Mouse (Mus musculus): Measurements from ENCODE around the gene Cdc42se2. TPM values are rescaled to one million over a fixed set of nuclear protein-coding genes. Genes with fewer than 3 reads are reported as not detected.

The Cdc42se2 gene
- 91.3 and 126 TPM in 2 replicates for polyA plus RNA-seq (2021; fragmentation: Nextera tagmentation)
- long read RNA-seq, experiment 1, transcript Cdc42se2-201 (6 exons, 3,069 nt): major isoform, 1,258 of 1,592 reads
- long read RNA-seq, experiment 1, partial matches to known transcripts: 71 of 1,592 reads
- long read RNA-seq, experiment 1, other reads (novel, unspliced or antisense): 263 of 1,592 reads
- long read RNA-seq, experiment 2, transcript Cdc42se2-201 (6 exons, 3,069 nt): major isoform, 120 of 201 reads
- long read RNA-seq, experiment 2, partial matches to known transcripts: 13 of 201 reads
- long read RNA-seq, experiment 2, other reads (novel, unspliced or antisense): 65 of 201 reads

DNA sequence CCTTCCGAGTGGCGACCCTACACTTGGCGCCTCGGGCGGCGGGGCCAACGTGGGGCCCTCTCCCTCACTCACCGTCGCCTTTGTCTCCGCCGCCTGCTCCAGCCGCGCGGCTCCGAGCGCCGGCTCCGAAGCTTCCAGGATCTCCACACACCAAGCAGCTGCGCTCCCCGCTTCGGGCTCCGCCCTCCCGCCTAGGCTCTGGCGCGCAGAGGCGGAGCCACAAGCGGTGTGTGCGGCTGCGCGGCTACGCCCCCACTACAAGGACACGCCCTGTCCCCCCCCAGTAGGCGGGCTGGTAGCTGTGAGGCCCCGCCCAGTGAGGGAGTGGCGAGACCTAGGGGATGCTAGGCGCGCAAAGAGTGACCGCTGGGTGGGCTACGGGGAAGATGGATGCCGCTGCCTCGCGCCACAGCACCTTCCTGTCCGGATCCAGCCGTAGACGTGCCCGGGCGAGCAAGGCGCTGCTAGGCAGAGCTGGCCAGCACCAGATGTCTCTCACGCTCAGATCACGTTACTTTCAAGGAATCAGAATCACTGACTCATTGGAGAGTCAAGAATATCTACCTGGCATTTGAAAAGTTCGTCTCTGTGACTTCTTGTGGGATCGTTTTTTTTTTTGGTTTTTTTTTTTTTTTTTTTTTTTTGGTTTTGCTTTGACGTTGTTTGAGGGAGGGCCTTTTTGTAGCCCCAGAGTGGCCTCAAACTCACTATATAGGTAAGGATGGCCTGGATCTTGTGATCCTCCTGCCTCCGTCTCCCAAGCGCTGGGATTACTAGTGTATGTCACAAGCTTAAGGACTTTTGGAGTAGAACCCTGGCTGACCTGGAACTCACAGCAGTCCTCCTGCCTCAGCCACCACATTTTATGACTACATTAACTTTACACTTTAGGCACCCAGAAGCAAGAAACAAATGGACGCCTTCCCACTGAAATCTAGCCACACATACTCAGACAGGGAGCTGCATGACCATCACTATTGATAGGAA lies at the start of gene Cdc42se2:
Cdc42se2 (minus strand) TSS at position 188 of the 987 bp plus-strand sequence.

Other genes with a start within 250 kb of the Cdc42se2 start
- 12.5 and 13.9 TPM in 2 replicates for gene Lyrm7, start 73.2 kb upstream of the Cdc42se2 start, polyA plus RNA-seq (2021; fragmentation: Nextera tagmentation)
- 991 and 1,084 TPM in 2 replicates for gene Hint1, start 78.7 kb upstream of the Cdc42se2 start, polyA plus RNA-seq (2021; fragmentation: Nextera tagmentation)
- 13.7 and 15.0 TPM in 2 replicates for gene Gpx3, start 114.8 kb upstream of the Cdc42se2 start, polyA plus RNA-seq (2021; fragmentation: Nextera tagmentation)
- gene Tnip1, start 175.2 kb upstream of the Cdc42se2 start, polyA plus RNA-seq (2021; fragmentation: Nextera tagmentation): 11.6 and 16.8 TPM in 2 replicates
- gene Anxa6, start 245.8 kb upstream of the Cdc42se2 start, polyA plus RNA-seq (2021; fragmentation: Nextera tagmentation): 72.0 and 76.1 TPM in 2 replicates

Data from left cerebral cortex, adult 6 months (tissue).